Mouse (Mus musculus): ENCODE results near the gene Tns1.

DNA sequence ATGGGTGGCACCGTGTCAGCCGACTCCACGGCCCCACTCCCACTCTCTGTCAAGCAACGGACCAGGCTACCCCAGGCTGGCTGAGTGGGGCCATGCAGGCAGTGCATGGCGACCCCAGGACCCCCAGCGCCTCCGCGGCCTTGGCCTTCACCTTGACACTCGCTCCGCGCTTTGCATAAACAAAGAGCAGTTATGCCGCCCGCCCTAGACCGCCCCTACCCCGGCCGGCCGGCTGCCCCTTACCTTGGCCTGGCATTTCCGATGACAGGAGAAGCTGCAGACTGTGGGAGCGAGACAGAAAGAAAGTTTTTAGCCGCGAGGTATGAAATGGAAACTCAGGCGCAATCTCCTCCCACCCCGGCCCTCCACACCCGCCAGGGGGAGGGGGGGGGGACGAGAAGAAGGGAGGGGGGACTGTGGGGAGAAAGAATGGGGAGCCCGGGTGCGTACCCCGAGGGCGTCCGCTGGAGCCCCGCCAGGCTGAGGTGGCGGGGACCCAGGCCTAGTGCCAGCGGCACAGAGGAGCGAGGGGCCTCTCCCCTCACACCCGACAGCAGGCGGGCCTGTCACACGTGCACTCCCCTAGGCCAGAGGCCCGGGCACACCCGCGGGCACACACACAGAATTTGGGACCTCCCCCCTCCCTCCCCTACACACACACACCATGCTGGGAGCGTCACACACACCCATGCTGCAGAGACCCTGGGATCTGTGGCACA is 55.7 kb downstream of the Tns1 start:
- TF ChIP-seq POLR2A (IDR thresholded peaks at IDR 0.05; ENCODE audit: borderline replicate concordance, control insufficient read depth, low read depth, low read length): no peak
- no peak for TF ChIP-seq CTCF (IDR thresholded peaks at IDR 0.05; ENCODE audit: control insufficient read depth, insufficient read depth, low read length)

All from bone marrow, adult 2 months (tissue).